Mouse (Mus musculus) kidney, adult 2 months (tissue): Measurements from ENCODE around the gene Rabif.

Experiments
- CTCF ChIP-seq: fragments of 200-500 bp; conservative IDR thresholded peaks from 2 replicates; pipeline ENCODE4 v1.5.1; 2011; ENCODE audit warnings: low read depth, mild to moderate bottlenecking, control low read depth, low read length, moderate library complexity, mixed read lengths; ENCODE audit not compliant: insufficient read depth, insufficient read length
- POLR2A ChIP-seq: fragments of 200-500 bp; IDR thresholded peaks from one replicate; pipeline ENCODE4 v1.6.1; 2011; ENCODE audit warnings: low read depth, low read length, control low read depth

DNA sequence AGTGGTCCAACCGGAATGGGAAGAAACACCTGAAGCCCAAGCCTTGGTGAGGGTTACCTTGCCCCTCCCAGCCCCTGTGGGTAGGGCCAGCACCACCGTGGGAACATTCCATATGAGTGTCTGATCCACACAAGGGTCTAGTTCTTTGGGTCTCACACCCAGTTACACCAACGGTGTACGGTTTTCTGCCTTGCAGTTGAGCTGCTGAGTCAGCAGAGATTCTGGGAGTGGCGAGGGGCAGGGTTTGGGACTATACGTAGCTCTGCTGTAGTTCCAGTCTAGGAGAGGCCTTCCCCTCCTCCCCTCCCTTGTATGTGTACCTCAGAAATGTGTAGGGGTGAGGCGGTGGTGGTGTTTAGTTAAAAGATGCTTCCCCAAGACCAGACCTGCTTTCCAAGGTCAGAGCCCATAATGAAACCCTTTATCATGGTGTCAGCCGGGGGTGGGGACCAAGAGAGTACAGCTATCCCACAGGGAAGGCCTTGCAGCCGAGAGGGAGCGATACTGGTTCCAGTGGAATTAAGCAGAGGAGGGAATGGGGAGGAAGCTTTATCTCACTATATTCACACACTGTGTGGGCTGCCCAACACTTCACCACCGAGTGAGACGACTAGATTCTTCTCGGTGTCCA lies 60.9 kb downstream of the Rabif start:
- TF ChIP-seq POLR2A (no peak), CTCF (no peak)
